Mouse (Mus musculus) hindbrain, postnatal 0 days (tissue): ENCODE data around the gene Taar7e. TPM values are rescaled to one million over a fixed set of nuclear protein-coding genes. Genes with fewer than 3 reads are reported as not detected.
"Not testable (repeated sequence)": the region's sequence is repeated elsewhere in the genome, so short reads cannot be mapped to it uniquely, and the experiment has no call there.

Source experiments
- ATAC-seq: fragments of 200-750 bp; cut with Nextera tagmentation; 2 replicates; pipeline ENCODE4 v1.8.0; 2017; ENCODE audit warnings: mild to moderate bottlenecking, moderate TSS enrichment, moderate library complexity
- DNase-seq: peaks from one replicate; pipeline ENCODE4 v3.0.0-alpha.2; 2015; ENCODE audit warnings: low spot score
- H3K27ac ChIP-seq: fragments of 300-500 bp; sonication (generic); 2 replicates; pipeline ENCODE4 v1.5.1; 2014; ENCODE audit warnings: mild to moderate bottlenecking
- H3K27me3 ChIP-seq: fragments of 300-500 bp; sonication (generic); 2 replicates; pipeline ENCODE4 v1.6.1; 2014; ENCODE audit warnings: low read length, mixed read lengths; ENCODE audit not compliant: insufficient read depth
- H3K36me3 ChIP-seq: fragments of 300-500 bp; sonication (generic); 2 replicates; pipeline ENCODE4 v1.6.1; 2014; ENCODE audit warnings: low read length, mixed read lengths; ENCODE audit not compliant: insufficient read depth
- H3K4me1 ChIP-seq: fragments of 300-500 bp; sonication (generic); 2 replicates; pipeline ENCODE4 v1.6.1; 2014; ENCODE audit warnings: antibody characterized with exemption, low read length, mixed read lengths; ENCODE audit not compliant: insufficient read depth
- H3K4me2 ChIP-seq: fragments of 300-500 bp; sonication (generic); 2 replicates; pipeline ENCODE4 v1.6.1; 2014; ENCODE audit warnings: low read depth, mild to moderate bottlenecking, low read length, moderate library complexity, mixed read lengths
- H3K4me3 ChIP-seq: fragments of 300-500 bp; sonication (generic); 2 replicates; pipeline ENCODE4 v1.5.1; 2014; ENCODE audit warnings: low read length
- H3K9ac ChIP-seq: fragments of 300-500 bp; sonication (generic); replicated peaks from 2 replicates; pipeline ENCODE4 v1.6.1; 2014; ENCODE audit warnings: mild to moderate bottlenecking, low read length, moderate library complexity, mixed read lengths
- H3K9me3 ChIP-seq: fragments of 300-500 bp; sonication (generic); 2 replicates; pipeline ENCODE4 v1.6.1; 2016; ENCODE audit warnings: low read length, mixed read lengths
- CTCF ChIP-seq: IDR thresholded peaks from 2 replicates; pipeline ENCODE4 v1.5.1; 2016; ENCODE audit warnings: antibody characterized with exemption, control low read depth, low read depth
- WGBS: fragments of 180-500 bp; shearing (Covaris S2); extraction: QIAGEN DNeasy Blood & Tissue Kit; methylation state at CpG from one replicate; pipeline ENCODE4 v1.1.7; 2014; 5-methylcytosine and 5-hydroxymethylcytosine counted together
- polyA plus RNA-seq: library from polyadenylated mRNA; unstranded; fragments of >200 nt; fragmentation: Nextera tagmentation; extraction: Ambion mirVana; gene quantifications from 2 replicates; pipeline ENCODE4 v1.2.1, GENCODE M21; 2015
- total RNA-seq: library from RNA; depleted of rRNA; stranded (reverse); fragments of >200 nt; gene quantifications from 2 replicates; pipeline ENCODE4 v1.2.3, GENCODE M21; 2014

The Taar7e gene
- total and polyA plus RNA-seq, 2 experiments from 2014 or later = not detected

- Histone ChIP-seq H3K4me3 (no peak overlapping the region), H3K27ac (no peak overlapping the region), H3K9ac (no peak overlapping the region), H3K9me3 (no peaks in the 10 kb centered on the region), H3K27me3 (no peaks in the 10 kb centered on the region), H3K4me2 (no peak overlapping the region), H3K36me3 (no peaks in the 10 kb centered on the region), H3K4me1 (no peaks in the 10 kb centered on the region)
- no peak for TF ChIP-seq CTCF
- ATAC-seq (no peak), DNase-seq (no peak)
These were observed 6.1 kb upstream of the Taar7e start for GRCm38 (mm10) chr10:24031347-24031746.

GRCm38 (mm10) chr10:24040120-24040869 is 2.9 kb downstream of the Taar7e start:
- 71% methylated on average over 2 of the region's 2 CpGs for WGBS
- no peak for DNase-seq

GRCm38 (mm10) chr10:24049210-24049609 is 11.8 kb downstream of the Taar7e start, which contains the start of gene Taar7f:
TSS of gene Taar7f (plus strand) at chr10:24049510.
- Histone ChIP-seq H3K36me3 (no peaks in the 10 kb centered on the region), H3K27ac (no peak within 1 kb of the TSS), H3K9ac (no peak within 1 kb of the TSS), H3K9me3 (no peaks in the 10 kb centered on the region), H3K27me3 (no peaks in the 10 kb centered on the region), H3K4me2 (no peak within 1 kb of the TSS), H3K4me3 (no peak within 1 kb of the TSS), H3K4me1 (no peaks in the 10 kb centered on the region)
- TF ChIP-seq CTCF = no peak
- ATAC-seq (no peak), DNase-seq (no peak)

More at GRCm38 (mm10) chr10:24040120-24040869, 2.9 kb downstream of the Taar7e start:
- no peak overlapping the region for H3K4me2 ChIP-seq
- no peaks in the 10 kb centered on the region for H3K36me3 ChIP-seq
- no peak overlapping the region for H3K9ac ChIP-seq
- no peaks in the 10 kb centered on the region for H3K27me3 ChIP-seq
- no peaks in the 10 kb centered on the region for H3K4me1 ChIP-seq
- no peak for TF ChIP-seq CTCF
- no peaks in the 10 kb centered on the region for H3K9me3 ChIP-seq
- no peak for ATAC-seq
- H3K4me3 ChIP-seq = no peak overlapping the region
- H3K27ac ChIP-seq = no peak overlapping the region

- Histone ChIP-seq H3K9ac (no peak overlapping the region), H3K4me3 (no peak overlapping the region), H3K9me3 (no peaks in the 10 kb centered on the region), H3K27ac (no peak overlapping the region), H3K4me1 (no peaks in the 10 kb centered on the region), H3K36me3 (no peaks in the 10 kb centered on the region), H3K27me3 (no peaks in the 10 kb centered on the region), H3K4me2 (no peak overlapping the region)
- DNase-seq = no peak
- WGBS = 87% methylated on average over 5 of the region's 5 CpGs
- TF ChIP-seq CTCF = no peak
- ATAC-seq = no peak
These were observed 14.6 kb downstream of the Taar7e start for GRCm38 (mm10) chr10:24052039-24052438.

GRCm38 (mm10) chr10:24058986-24059385 is 21.6 kb downstream of the Taar7e start:
- ATAC-seq = no peak
- Histone ChIP-seq H3K36me3 (no peaks in the 10 kb centered on the region), H3K9me3 (no peaks in the 10 kb centered on the region), H3K4me1 (no peaks in the 10 kb centered on the region), H3K4me3 (no peak overlapping the region), H3K27ac (no peak overlapping the region), H3K27me3 (no peaks in the 10 kb centered on the region), H3K9ac (no peak overlapping the region), H3K4me2 (no peak overlapping the region)
- DNase-seq = no peak
- WGBS = 93% methylated on average over 3 of the region's 3 CpGs
- TF ChIP-seq CTCF = no peak

GRCm38 (mm10) chr10:24074751-24075150 is 37.3 kb downstream of the Taar7e start:
- H3K9ac ChIP-seq, H3K9me3 ChIP-seq, H3K27me3 ChIP-seq, H3K4me2 ChIP-seq, ATAC-seq, H3K36me3 ChIP-seq, DNase-seq, H3K27ac ChIP-seq, H3K4me1 ChIP-seq, H3K4me3 ChIP-seq: not testable (repeated sequence)
- WGBS = 50% methylated on average over 2 of the region's 2 CpGs

GRCm38 (mm10) chr10:24076200-24076599 is 38.8 kb downstream of the Taar7e start, which contains the start of gene Taar8a:
TSS of gene Taar8a (plus strand) at chr10:24076500.
- not testable (repeated sequence) for H3K4me3 ChIP-seq, H3K27ac ChIP-seq, H3K36me3 ChIP-seq, H3K4me2 ChIP-seq, H3K27me3 ChIP-seq, H3K9ac ChIP-seq, DNase-seq, H3K4me1 ChIP-seq, ATAC-seq, H3K9me3 ChIP-seq
- WGBS = 88% methylated on average over 2 of the region's 4 CpGs
